Mouse (Mus musculus) CD8-positive naive resting alpha-beta T cell, adult 57 days (primary cell): ENCODE data around the gene Olfr358. TPM values are rescaled to one million over a fixed set of nuclear protein-coding genes. Genes with fewer than 3 reads are reported as not detected.

Experiments
- total RNA-seq: library from RNA; stranded (reverse); gene quantifications from one replicate; pipeline ENCODE4 v1.2.4, GENCODE M21; 2023

The Olfr358 gene
- not detected for total RNA-seq

GRCm38 (mm10) chr2:37009235-37009634 is at the start of gene Olfr358:
Gene Olfr358, minus strand, starts transcription at chr2:37009335.

GRCm38 (mm10) chr2:36993527-36993926 is 15.6 kb downstream of the Olfr358 start, which contains the start of gene Olfr357:
Gene Olfr357, plus strand, starts transcription at chr2:36993827.

Other genes with a start within 250 kb of the Olfr358 start
- gene Olfr348, start 225.1 kb downstream of the Olfr358 start, total RNA-seq = not detected
- gene Olfr50, start 218.8 kb downstream of the Olfr358 start, total RNA-seq = not detected
- gene Olfr3, start 192.3 kb downstream of the Olfr358 start, total RNA-seq = not detected
- gene Olfr350, start 163.0 kb downstream of the Olfr358 start, total RNA-seq = not detected
- gene Olfr351, start 146.7 kb downstream of the Olfr358 start, total RNA-seq = 0.18 TPM
- gene Olfr352, start 140.9 kb downstream of the Olfr358 start, total RNA-seq = not detected
- gene Olfr353, start 116.4 kb downstream of the Olfr358 start, total RNA-seq = not detected
- not detected for gene Olfr354, start 103.7 kb downstream of the Olfr358 start, total RNA-seq
- not detected for gene Olfr355, start 80.4 kb downstream of the Olfr358 start, total RNA-seq
- not detected for gene Olfr356, start 72.2 kb downstream of the Olfr358 start, total RNA-seq
- gene Olfr357, start 15.5 kb downstream of the Olfr358 start, total RNA-seq = not detected
- not detected for gene Olfr360, start 56.4 kb upstream of the Olfr358 start, total RNA-seq
- gene Olfr361, start 80.0 kb upstream of the Olfr358 start, total RNA-seq = not detected
- not detected for gene Olfr362, start 108.6 kb upstream of the Olfr358 start, total RNA-seq
- gene Olfr364-ps1, start 130.0 kb upstream of the Olfr358 start, total RNA-seq = not detected
- gene Olfr365, start 178.9 kb upstream of the Olfr358 start, total RNA-seq = 0.15 TPM
- gene Olfr366, start 202.2 kb upstream of the Olfr358 start, total RNA-seq = not detected